23 mouse cellular contexts compared by ENCODE assay signal in the genomic region with DNA sequence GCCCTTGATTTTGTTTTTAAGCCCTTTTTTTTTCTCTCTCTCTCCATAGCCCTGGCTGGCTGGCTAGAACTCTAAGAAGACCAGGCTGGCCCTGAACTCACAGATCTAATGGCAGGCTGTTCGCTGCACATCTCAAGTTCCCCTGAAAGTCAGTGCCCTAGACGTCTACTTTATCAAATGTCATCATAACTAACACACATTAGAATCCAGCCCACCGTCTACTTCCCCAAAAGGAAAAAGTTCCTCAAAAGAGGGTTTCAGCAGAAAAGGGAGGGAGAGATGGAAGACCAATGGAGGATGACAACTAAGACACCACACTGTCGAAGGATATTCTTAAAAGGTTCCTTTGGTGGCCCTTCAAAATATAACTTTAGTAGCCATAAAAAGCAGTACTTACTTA. TPM values are rescaled to one million over a fixed set of nuclear protein-coding genes. Genes with fewer than 3 reads are reported as not detected.
DNase-seq lines count a peak whose midpoint lies in the region; ATAC-seq lines count a peak whose summit lies in the region.
"Had no signal": no experiment of that assay in that cellular context is flagged by ENCODE, and none has a peak within 500 bp of the region (broad histone marks: within the 10 kb centered on the region; RNA-seq: fewer than 3 reads in every experiment).

No protein-coding gene starts in this region.

- peaks cover 100% of the 10 kb centered on the region for H3K79me2 ChIP-seq in macrophage (ENCODE audit: inconsistent target)

- ATAC-seq in heart, embryonic 13.5 days (ENCODE audit: extremely low read depth, insufficient number of reproducible peaks, low FRiP score, low TSS enrichment), result no peak
- no peak for ATAC-seq in liver, embryonic 15.5 days (ENCODE audit: insufficient read depth)
- ATAC-seq in liver, embryonic 11.5 days (replicated peaks; ENCODE audit: low FRiP score), result no peak
- ATAC-seq: forebrain, embryonic 15.5 days; hindbrain, postnatal 0 days had no signal

- no peak overlapping the region for H3K4me2 ChIP-seq in heart, embryonic 13.5 days
- H3K4me2 ChIP-seq in liver, embryonic 15.5 days, result no peak overlapping the region
- no peak overlapping the region for H3K4me2 ChIP-seq in liver, embryonic 11.5 days
- H3K4me2 ChIP-seq: forebrain, embryonic 15.5 days; limb, embryonic 12.5 days had no signal

- H3K27ac ChIP-seq in heart, embryonic 13.5 days (replicated peaks), result peak overlapping the region; percentile 36; the same call in 1 of the 2 replicates
- H3K27ac ChIP-seq in heart, embryonic 10.5 days, result no peak overlapping the region
- H3K27ac ChIP-seq in liver, embryonic 15.5 days (replicated peaks), result peak overlapping the region; percentile 39
- no peak overlapping the region for H3K27ac ChIP-seq in liver, embryonic 11.5 days (ENCODE audit: low read depth, low read length)
- H3K27ac ChIP-seq in macrophage, result peak overlapping the region; percentile 52
- H3K27ac ChIP-seq: hindbrain, embryonic 10.5 days; hindbrain, postnatal 0 days; left cerebral cortex, adult 2 months had no signal

- H3K4me3 ChIP-seq in heart, embryonic 13.5 days, result no peak overlapping the region
- no peak overlapping the region for H3K4me3 ChIP-seq in heart, embryonic 10.5 days
- no peak overlapping the region for H3K4me3 ChIP-seq in liver, embryonic 15.5 days (replicated peaks)
- no peak overlapping the region for H3K4me3 ChIP-seq in liver, embryonic 11.5 days (ENCODE audit: low read depth, low read length)
- H3K4me3 ChIP-seq in macrophage (ENCODE audit: inconsistent target), result no peak overlapping the region
- H3K4me3 ChIP-seq: erythroblast, embryonic 14.5 days; forebrain, embryonic 15.5 days; hindbrain, embryonic 10.5 days; left cerebral cortex, adult 2 months; limb, embryonic 12.5 days had no signal

- intact Hi-C loops in left cerebral cortex, postnatal 4 days (cut with DNase I), result no loop called here

- no peaks in the 10 kb centered on the region for H3K9me3 ChIP-seq in heart, embryonic 13.5 days
- no peaks in the 10 kb centered on the region for H3K9me3 ChIP-seq in heart, embryonic 10.5 days
- H3K9me3 ChIP-seq in liver, embryonic 15.5 days (replicated peaks), result no peaks in the 10 kb centered on the region
- no peaks in the 10 kb centered on the region for H3K9me3 ChIP-seq in liver, embryonic 11.5 days (ENCODE audit: control insufficient read depth, low read length)
- H3K9me3 ChIP-seq: forebrain, embryonic 15.5 days; hindbrain, embryonic 10.5 days; limb, embryonic 12.5 days had no signal

- peaks cover 62% of the 10 kb centered on the region for H3K4me1 ChIP-seq in heart, embryonic 13.5 days
- peaks cover 4% of the 10 kb centered on the region; the same call in 1 of the 2 replicates for H3K4me1 ChIP-seq in heart, embryonic 10.5 days
- H3K4me1 ChIP-seq in liver, embryonic 15.5 days (replicated peaks), result peaks cover 51% of the 10 kb centered on the region
- H3K4me1 ChIP-seq in liver, embryonic 11.5 days (replicated peaks; ENCODE audit: control insufficient read depth, insufficient read depth, low read length), result peaks cover 16% of the 10 kb centered on the region

- no peaks in the 10 kb centered on the region for H3K27me3 ChIP-seq in heart, embryonic 13.5 days (replicated peaks)
- H3K27me3 ChIP-seq in heart, embryonic 10.5 days (ENCODE audit: insufficient read depth, poor library complexity, severe bottlenecking), result no peaks in the 10 kb centered on the region
- H3K27me3 ChIP-seq in liver, embryonic 15.5 days, result no peaks in the 10 kb centered on the region
- H3K27me3 ChIP-seq in liver, embryonic 11.5 days (replicated peaks; ENCODE audit: control insufficient read depth, insufficient read depth, low read length), result no peaks in the 10 kb centered on the region
- H3K27me3 ChIP-seq: forebrain, embryonic 15.5 days; limb, embryonic 12.5 days had no signal

- no peak for DNase-seq in heart, embryonic 10.5 days (ENCODE audit: low spot score)
- DNase-seq in liver, embryonic 11.5 days (ENCODE audit: low spot score), result no peak
- DNase-seq in c-Kit-positive CD71-positive TER-119-positive erythroid progenitor cells, embryonic 14.5 days (ENCODE audit: low spot score), result no peak
- no peak for DNase-seq in left cerebral cortex, postnatal 4 days
- DNase-seq: adrenal gland, postnatal 25 days; cerebellum, adult 2 months; cerebellum, postnatal 36 days; gastrocnemius, postnatal 36 days; kidney, adult 2 months; kidney, postnatal 36 days; layer of hippocampus, adult 9-11 months; lung, adult 18-20 months; lung, postnatal 14 days; right cerebral cortex, postnatal 25 days had no signal

- 81% methylated on average over 4 of the region's 4 CpGs for WGBS in heart, embryonic 13.5 days
- WGBS in heart, embryonic 10.5 days, result 85% methylated on average over 4 of the region's 4 CpGs
- WGBS in liver, embryonic 15.5 days (ENCODE audit: insufficient replicate concordance), result 48% methylated on average over 4 of the region's 4 CpGs
- WGBS in liver, embryonic 11.5 days, result 67% methylated on average over 4 of the region's 4 CpGs
- 22% methylated on average over 4 of the region's 4 CpGs for WGBS in macrophage (ENCODE audit: missing documents)

- no peak overlapping the region for H3K9ac ChIP-seq in heart, embryonic 13.5 days
- no peak overlapping the region for H3K9ac ChIP-seq in liver, embryonic 15.5 days
- no peak overlapping the region for H3K9ac ChIP-seq in liver, embryonic 11.5 days (ENCODE audit: low read depth, low read length)
- H3K9ac ChIP-seq: forebrain, embryonic 15.5 days; limb, embryonic 12.5 days had no signal

- peaks cover 65% of the 10 kb centered on the region for H3K36me3 ChIP-seq in heart, embryonic 13.5 days
- peaks cover 24% of the 10 kb centered on the region for H3K36me3 ChIP-seq in heart, embryonic 10.5 days
- peaks cover 72% of the 10 kb centered on the region for H3K36me3 ChIP-seq in liver, embryonic 15.5 days (replicated peaks)
- H3K36me3 ChIP-seq in liver, embryonic 11.5 days (ENCODE audit: control insufficient read depth, insufficient read depth, low read length), result peaks cover 16% of the 10 kb centered on the region
- peaks cover 3% of the 10 kb centered on the region; the same call in 1 of the 2 replicates for H3K36me3 ChIP-seq in macrophage (ENCODE audit: inconsistent target)
- H3K36me3 ChIP-seq: forebrain, embryonic 15.5 days had no signal

RNA-seq across cellular contexts. Expression of gene Chd2, which starts 14.4 kb away (rescaled TPM):
- polyA plus RNA-seq in heart, embryonic 13.5 days (2015; fragmentation: Nextera tagmentation; extraction: Ambion mirVana), result 31.3 and 34.1 TPM in 2 replicates
- polyA plus RNA-seq in heart, embryonic 10.5 days (2016; fragmentation: Nextera tagmentation; extraction: Ambion mirVana), result 43.6 and 46.0 TPM in 2 replicates
- polyA plus RNA-seq in liver, embryonic 15.5 days (2015; fragmentation: Nextera tagmentation; extraction: Ambion mirVana), result 20.1 and 22.1 TPM in 2 replicates
- 30.9 and 34.5 TPM in 2 replicates for polyA plus RNA-seq in liver, embryonic 11.5 days (2014; fragmentation: Nextera tagmentation; extraction: Ambion mirVana)
- 100 to 1,000 TPM; 403 to 732 (median 510) TPM for total RNA-seq in macrophage (2018; cell fraction: chromatin; rRNA removed)
- total RNA-seq in macrophage (2018; cell fraction: cytosol; rRNA removed), result 10 to 100 TPM; 21.1 to 41.7 (median 26.6) TPM
- 100 to 1,000 TPM; 110 to 331 (median 224) TPM for total RNA-seq in macrophage (2018; cell fraction: nucleus; rRNA removed)
- 11.4 to 34.5 TPM (median 15.8 TPM) in 3 replicates for polyA plus RNA-seq in macrophage (2018)
- total RNA-seq in left cerebral cortex, postnatal 4 days (2021), result 10 to 100 TPM; 52.5 to 57.9 TPM

Comparison
In these comparisons a context has a peak if more than half of its experiments do, and no peak if none do; other contexts are left out.
1. H3K27ac ChIP-seq: peak in heart, embryonic 13.5 days (single experiment), liver, embryonic 15.5 days (single experiment) and macrophage (single experiment); none in heart, embryonic 10.5 days (single experiment) and liver, embryonic 11.5 days (single experiment).